19 mouse cellular contexts compared by ENCODE assay signal in the genomic region with DNA sequence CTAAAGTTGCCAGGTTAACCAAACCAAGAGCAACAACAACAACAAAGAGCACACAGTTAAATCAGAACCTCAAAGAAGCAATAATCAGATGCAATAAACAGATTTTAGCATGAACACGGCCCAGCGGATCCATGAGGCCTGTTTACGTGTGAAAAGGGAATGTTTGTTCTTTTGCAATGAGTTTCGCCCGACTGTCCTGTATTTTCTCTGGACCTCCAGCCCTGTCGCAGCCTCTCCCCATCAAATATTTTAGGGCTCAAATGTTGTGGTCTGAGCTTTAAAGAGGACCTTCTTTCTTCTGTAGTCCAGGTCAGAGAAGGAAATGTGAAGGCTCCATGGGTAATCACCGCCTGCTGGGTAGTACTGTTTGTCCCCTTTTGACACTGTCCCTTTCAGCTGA. TPM values are rescaled to one million over a fixed set of nuclear protein-coding genes. Genes with fewer than 3 reads are reported as not detected.
A peak's percentile ranks its signal among the peaks of the same experiment; 100 is the strongest.
DNase-seq lines count a peak whose midpoint lies in the region; ATAC-seq and TF ChIP-seq lines count a peak whose summit lies in the region.
"Had no signal": no experiment of that assay in that cellular context is flagged by ENCODE, and none has a peak within 500 bp of the region (broad histone marks: within the 10 kb centered on the region; RNA-seq: fewer than 3 reads in every experiment).

No protein-coding gene starts in this region.

- H3K9ac ChIP-seq in midbrain, embryonic 11.5 days (ENCODE audit: low read length): no peak overlapping the region
- H3K9ac ChIP-seq in midbrain, postnatal 0 days (replicated peaks; ENCODE audit: low read length, poor library complexity, severe bottlenecking): no peak overlapping the region

- 89% methylated on average over 7 of the region's 7 CpGs for WGBS in midbrain, embryonic 11.5 days
- 89% methylated on average over 7 of the region's 7 CpGs for WGBS in midbrain, postnatal 0 days

- ATAC-seq in midbrain, embryonic 11.5 days (ENCODE audit: low FRiP score): no peak
- ATAC-seq in midbrain, postnatal 0 days (ENCODE audit: low FRiP score): no peak
- ATAC-seq: activated CD4-positive, CD25-positive, alpha-beta regulatory T cell, adult 4 months; CD4-positive, CD25-positive, alpha-beta regulatory T cell, adult 4 months; Patski had no signal

- H3K4me3 ChIP-seq in midbrain, embryonic 11.5 days (ENCODE audit: low read depth, low read length): no peak overlapping the region
- H3K4me3 ChIP-seq in midbrain, postnatal 0 days (ENCODE audit: low read depth, low read length): no peak overlapping the region

- no peak overlapping the region for H3K4me2 ChIP-seq in midbrain, embryonic 11.5 days
- H3K4me2 ChIP-seq in midbrain, postnatal 0 days (ENCODE audit: low read depth, low read length, poor library complexity, severe bottlenecking): no peak overlapping the region

- H3K27me3 ChIP-seq in midbrain, embryonic 11.5 days (ENCODE audit: control insufficient read depth, insufficient read depth, low read length): no peaks in the 10 kb centered on the region
- no peaks in the 10 kb centered on the region for H3K27me3 ChIP-seq in midbrain, postnatal 0 days (ENCODE audit: insufficient read depth, low read length)
- H3K27me3 ChIP-seq: CH12.LX, Patski had no signal

- H3K9me3 ChIP-seq in midbrain, embryonic 11.5 days (ENCODE audit: control insufficient read depth, low read length): no peaks in the 10 kb centered on the region
- no peaks in the 10 kb centered on the region for H3K9me3 ChIP-seq in midbrain, postnatal 0 days (ENCODE audit: low read length)

- no peaks in the 10 kb centered on the region for H3K36me3 ChIP-seq in midbrain, embryonic 11.5 days (ENCODE audit: control insufficient read depth, insufficient read depth, low read length)
- H3K36me3 ChIP-seq in midbrain, postnatal 0 days (ENCODE audit: insufficient read depth, low read length): no peaks in the 10 kb centered on the region
- H3K36me3 ChIP-seq: G1E had no signal

- H3K4me1 ChIP-seq in midbrain, embryonic 11.5 days (ENCODE audit: control insufficient read depth, insufficient read depth, low read length): no peaks in the 10 kb centered on the region
- H3K4me1 ChIP-seq in midbrain, postnatal 0 days (ENCODE audit: insufficient read depth, low read length): no peaks in the 10 kb centered on the region

- no peak overlapping the region for H3K27ac ChIP-seq in midbrain, embryonic 11.5 days (ENCODE audit: low read depth, low read length)
- H3K27ac ChIP-seq in midbrain, postnatal 0 days (ENCODE audit: low read depth, low read length): no peak overlapping the region

- no peak for TF ChIP-seq CTCF in midbrain, postnatal 0 days (IDR thresholded peaks at IDR 0.05)

- DNase-seq in heart, adult 11 months: peak; percentile 74
- DNase-seq in heart, adult 18-20 months: no peak
- DNase-seq in midbrain, embryonic 11.5 days (ENCODE audit: low spot score, missing footprints): peak; percentile 65
- DNase-seq in midbrain, postnatal 0 days (ENCODE audit: low spot score): no peak
- DNase-seq: adrenal gland, adult 2 months; adrenal gland, adult 8-10 months; adrenal gland, postnatal 10 days; adrenal gland, postnatal 14 days; adrenal gland, postnatal 25 days; adrenal gland, postnatal 36 days; B cell, adult 2 months; cerebellum, adult 11 months; cerebellum, adult 11-12 months; cerebellum, adult 18-20 months had no signal

RNA-seq across cellular contexts. Expression of a gene that starts 20.4 kb away (rescaled TPM):
- total RNA-seq in heart, adult 18-20 months (2021): 10 to 100 TPM; 34.2 to 43.1 TPM
- polyA plus RNA-seq in midbrain, embryonic 11.5 days (2014; fragmentation: Nextera tagmentation; extraction: Ambion mirVana): 44.7 and 47.5 TPM in 2 replicates
- 15.2 and 21.3 TPM in 2 replicates for total RNA-seq in midbrain, postnatal 0 days (2014; rRNA removed)
- 20.7 and 21.3 TPM in 2 replicates for polyA plus RNA-seq in midbrain, postnatal 0 days (2015; fragmentation: Nextera tagmentation; extraction: Ambion mirVana)

Comparison
In these comparisons a context has a peak if more than half of its experiments do, and no peak if none do; other contexts are left out.
1. DNase-seq: peak in heart, adult 11 months (single experiment) and midbrain, embryonic 11.5 days (single experiment); none in heart, adult 18-20 months (0 of 2) and midbrain, postnatal 0 days (single experiment).